In the genomic region with DNA sequence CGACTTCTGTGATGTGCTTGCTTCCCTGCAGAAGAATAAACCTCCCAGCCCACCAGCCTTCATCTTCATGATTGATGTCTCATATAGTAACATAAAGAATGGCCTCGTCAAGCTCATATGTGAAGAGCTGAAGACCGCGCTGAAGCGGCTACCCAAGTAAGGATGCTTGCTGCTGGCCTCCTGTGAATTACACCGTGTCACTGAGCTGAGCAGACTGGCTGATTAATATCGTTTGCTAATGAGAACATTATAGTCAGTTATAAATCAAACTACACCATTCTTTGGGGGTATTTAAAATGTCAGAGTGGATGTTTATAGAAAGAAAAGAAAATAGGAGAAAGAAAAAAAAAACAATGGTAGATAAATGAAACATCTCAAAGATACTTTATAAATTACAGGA, we compare ENCODE assay signal across 10 mouse cellular contexts.
"Had no signal": no experiment of that assay in that cellular context is flagged by ENCODE, and none has a peak within 500 bp of the region (broad histone marks: within the 10 kb centered on the region; RNA-seq: fewer than 3 reads in every experiment).

No protein-coding gene starts in this region.

- H3K36me3 ChIP-seq: midbrain, embryonic 15.5 days had no signal

- ATAC-seq: midbrain, embryonic 15.5 days had no signal

- H3K27ac ChIP-seq: limb, embryonic 13.5 days; liver, embryonic 14.5 days; midbrain, embryonic 15.5 days had no signal

- H3K9me3 ChIP-seq: limb, embryonic 13.5 days; midbrain, embryonic 15.5 days had no signal

- H3K4me1 ChIP-seq: midbrain, embryonic 15.5 days had no signal

- H3K4me2 ChIP-seq: limb, embryonic 13.5 days; midbrain, embryonic 11.5 days; midbrain, embryonic 15.5 days had no signal

- DNase-seq: kidney, adult 9 months; left cerebral cortex, postnatal 4 days; lung, adult 18-20 months; lung, postnatal 10 days; lung, postnatal 4 days; thymus, postnatal 4 days had no signal

- H3K4me3 ChIP-seq: limb, embryonic 13.5 days; midbrain, embryonic 15.5 days had no signal

- H3K9ac ChIP-seq: limb, embryonic 13.5 days; liver, embryonic 14.5 days; midbrain, embryonic 15.5 days had no signal

- H3K27me3 ChIP-seq: limb, embryonic 13.5 days; midbrain, embryonic 15.5 days had no signal
